Mouse (Mus musculus): ENCODE results near the gene Pkhd1. TPM values are rescaled to one million over a fixed set of nuclear protein-coding genes. Genes with fewer than 3 reads are reported as not detected.
A peak's percentile ranks its signal among the peaks of the same experiment; 100 is the strongest.

Pkhd1 gene
- polyA plus RNA-seq, 1 experiment, result not detected

DNA sequence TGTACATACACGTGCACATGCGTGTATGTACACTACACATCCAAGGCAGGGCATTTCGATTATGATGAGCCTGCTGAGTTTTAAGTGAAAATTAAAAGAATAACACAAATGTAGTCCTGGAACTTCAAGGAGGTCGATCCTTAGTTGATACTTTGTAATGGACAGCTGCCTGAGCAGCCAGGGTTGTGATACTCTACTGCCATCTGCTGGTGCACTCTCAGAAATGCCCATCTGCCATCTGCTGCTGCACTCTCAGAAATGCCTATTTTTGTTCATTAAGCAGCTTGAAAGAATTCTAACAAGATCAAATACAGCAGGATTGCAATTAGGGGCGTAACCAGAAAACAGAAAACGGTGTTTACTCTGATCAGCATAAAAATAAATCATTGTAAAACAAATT lies 63.5 kb downstream of the Pkhd1 start:
- no peak for TF ChIP-seq POLR2A (IDR thresholded peaks at IDR 0.05; ENCODE audit: borderline replicate concordance, control insufficient read depth, low read depth, low read length)
- peak; percentile 29; the same call in 1 of the 2 replicates for TF ChIP-seq CTCF (IDR thresholded peaks at IDR 0.05; ENCODE audit: control insufficient read depth, insufficient read depth, low read length)
- H3K4me1 ChIP-seq (ENCODE audit: control insufficient read depth, insufficient read depth, low read length), result no peaks in the 10 kb centered on the region
- no peak overlapping the region for H3K4me3 ChIP-seq (replicated peaks; ENCODE audit: control insufficient read depth, low read depth, low read length)
- H3K27ac ChIP-seq (ENCODE audit: control insufficient read depth, insufficient read depth, low read depth, low read length, poor library complexity), result no peak overlapping the region
- 29% methylated on average over 6 of the region's 6 CpGs for WGBS

DNA sequence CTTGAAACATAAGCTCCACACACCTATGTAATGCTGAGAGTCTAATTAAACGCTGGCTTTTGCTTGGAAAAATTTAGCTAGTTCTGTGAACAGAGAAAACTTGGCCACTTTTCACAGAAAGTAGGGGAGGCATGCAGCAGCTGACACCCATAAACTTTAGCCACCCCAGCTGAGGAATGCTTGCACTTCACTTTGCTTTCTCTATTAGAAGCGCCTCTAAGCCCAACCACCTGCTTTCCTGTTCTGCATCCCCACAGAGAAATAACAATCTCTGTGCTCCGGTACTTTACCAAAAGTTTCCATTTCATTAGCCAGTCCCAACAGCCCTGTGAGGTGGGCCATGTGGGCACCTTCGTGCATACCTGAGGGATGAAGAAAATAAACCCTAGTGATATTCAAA lies 66.5 kb downstream of the Pkhd1 start:
- TF ChIP-seq POLR2A (IDR thresholded peaks at IDR 0.05; ENCODE audit: borderline replicate concordance, control insufficient read depth, low read depth, low read length), result no peak
- no peak for TF ChIP-seq CTCF (IDR thresholded peaks at IDR 0.05; ENCODE audit: control insufficient read depth, insufficient read depth, low read length)
- no peak overlapping the region for H3K4me3 ChIP-seq (replicated peaks; ENCODE audit: control insufficient read depth, low read depth, low read length)
- no peaks in the 10 kb centered on the region for H3K4me1 ChIP-seq (ENCODE audit: control insufficient read depth, insufficient read depth, low read length)
- no peak overlapping the region for H3K27ac ChIP-seq (ENCODE audit: control insufficient read depth, insufficient read depth, low read depth, low read length, poor library complexity)
- WGBS, result 61% methylated on average over 4 of the region's 4 CpGs

DNA sequence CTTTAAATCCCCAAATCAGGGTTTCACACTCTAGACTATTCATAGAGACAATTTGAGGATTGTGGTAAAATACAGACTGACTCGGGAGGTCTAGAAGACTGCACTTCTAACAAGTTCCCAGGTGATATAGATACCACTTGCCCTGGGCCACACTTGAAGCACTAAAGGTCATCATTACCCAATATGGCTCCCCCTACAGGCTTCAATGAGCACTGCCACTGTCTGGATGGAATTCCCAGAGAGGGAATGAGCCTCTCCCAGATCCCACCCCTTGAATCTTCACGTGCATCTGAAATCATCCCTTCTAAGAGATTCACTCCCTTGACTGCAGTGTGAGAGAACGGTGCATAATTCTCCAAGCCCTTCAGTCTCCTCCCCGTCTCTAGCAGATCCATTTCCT lies 73.3 kb downstream of the Pkhd1 start:
- TF ChIP-seq CTCF (IDR thresholded peaks at IDR 0.05; ENCODE audit: control insufficient read depth, insufficient read depth, low read length) (no peak), POLR2A (IDR thresholded peaks at IDR 0.05; ENCODE audit: borderline replicate concordance, control insufficient read depth, low read depth, low read length) (no peak)
- Histone ChIP-seq H3K4me3 (replicated peaks; ENCODE audit: control insufficient read depth, low read depth, low read length) (no peak overlapping the region), H3K27ac (ENCODE audit: control insufficient read depth, insufficient read depth, low read depth, low read length, poor library complexity) (no peak overlapping the region), H3K4me1 (ENCODE audit: control insufficient read depth, insufficient read depth, low read length) (no peaks in the 10 kb centered on the region)
- 60% methylated on average over 4 of the region's 4 CpGs for WGBS

DNA sequence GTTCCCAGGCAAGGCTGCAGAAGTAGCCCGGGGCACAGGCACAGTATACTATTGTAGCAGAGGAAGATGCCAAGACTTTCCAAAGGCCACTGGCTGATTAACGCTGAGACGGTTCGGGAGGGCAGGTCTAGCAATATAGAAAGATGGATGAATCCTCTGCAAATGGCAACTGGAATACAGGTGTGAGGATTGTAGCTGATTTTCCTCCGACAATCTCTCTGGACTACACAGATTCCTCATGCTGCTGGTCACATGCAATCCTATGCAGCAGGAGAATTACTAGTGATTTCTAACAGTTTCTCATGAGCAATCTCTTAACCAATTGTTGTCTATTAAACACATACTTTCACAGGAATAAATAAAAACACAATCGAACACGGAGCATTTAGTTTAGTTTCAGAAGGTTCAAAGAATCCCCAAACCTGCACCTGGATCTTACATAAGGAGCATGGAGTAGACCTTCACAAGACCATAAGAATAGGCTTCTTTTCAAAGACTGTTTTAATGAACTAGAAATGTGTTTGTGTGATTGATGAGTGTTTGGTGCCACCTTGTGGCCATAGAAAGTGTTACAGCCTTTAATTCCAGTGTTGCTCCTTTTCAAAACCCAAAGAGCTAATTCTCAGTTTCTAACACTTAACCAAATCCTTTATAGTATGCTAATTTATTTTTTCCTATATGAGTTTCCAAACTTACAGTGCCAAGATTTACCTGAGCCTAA lies 104.3 kb downstream of the Pkhd1 start:
- TF ChIP-seq POLR2A (IDR thresholded peaks at IDR 0.05; ENCODE audit: borderline replicate concordance, control insufficient read depth, low read depth, low read length) (no peak), CTCF (IDR thresholded peaks at IDR 0.05; ENCODE audit: control insufficient read depth, insufficient read depth, low read length) (no peak)

DNA sequence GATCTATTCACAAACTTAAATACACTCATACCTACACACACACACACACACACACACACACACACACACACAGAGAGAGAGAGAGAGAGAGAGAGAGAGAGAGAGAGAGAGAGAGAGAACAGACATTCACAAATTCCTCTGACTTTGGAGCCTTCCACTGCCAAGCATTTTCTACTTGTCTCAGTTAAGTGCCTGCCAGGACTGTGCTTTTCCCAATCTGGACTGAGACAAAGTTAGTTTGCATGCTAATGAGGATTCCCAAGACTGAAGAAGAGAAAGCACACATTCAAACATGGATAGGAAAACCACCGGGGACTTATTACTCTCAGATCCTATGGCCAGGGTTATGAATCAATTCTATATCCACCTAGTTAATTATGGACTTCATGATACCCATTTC lies 118.9 kb downstream of the Pkhd1 start:
- Histone ChIP-seq H3K4me3 (replicated peaks; ENCODE audit: control insufficient read depth, low read depth, low read length) (no peak overlapping the region), H3K4me1 (ENCODE audit: control insufficient read depth, insufficient read depth, low read length) (no peaks in the 10 kb centered on the region), H3K27ac (ENCODE audit: control insufficient read depth, insufficient read depth, low read depth, low read length, poor library complexity) (no peak overlapping the region)
- no peak for TF ChIP-seq CTCF (IDR thresholded peaks at IDR 0.05; ENCODE audit: control insufficient read depth, insufficient read depth, low read length)
- no peak for TF ChIP-seq POLR2A (IDR thresholded peaks at IDR 0.05; ENCODE audit: borderline replicate concordance, control insufficient read depth, low read depth, low read length)
- 55% methylated on average over 1 of the region's 1 CpGs for WGBS

More for the DNA sequence above, 104.3 kb downstream of the Pkhd1 start:
- no peak overlapping the region for H3K27ac ChIP-seq (ENCODE audit: control insufficient read depth, insufficient read depth, low read depth, low read length, poor library complexity)
- no peaks in the 10 kb centered on the region for H3K4me1 ChIP-seq (ENCODE audit: control insufficient read depth, insufficient read depth, low read length)
- WGBS, result 70% methylated on average over 7 of the region's 7 CpGs
- no peak overlapping the region for H3K4me3 ChIP-seq (replicated peaks; ENCODE audit: control insufficient read depth, low read depth, low read length)

DNA sequence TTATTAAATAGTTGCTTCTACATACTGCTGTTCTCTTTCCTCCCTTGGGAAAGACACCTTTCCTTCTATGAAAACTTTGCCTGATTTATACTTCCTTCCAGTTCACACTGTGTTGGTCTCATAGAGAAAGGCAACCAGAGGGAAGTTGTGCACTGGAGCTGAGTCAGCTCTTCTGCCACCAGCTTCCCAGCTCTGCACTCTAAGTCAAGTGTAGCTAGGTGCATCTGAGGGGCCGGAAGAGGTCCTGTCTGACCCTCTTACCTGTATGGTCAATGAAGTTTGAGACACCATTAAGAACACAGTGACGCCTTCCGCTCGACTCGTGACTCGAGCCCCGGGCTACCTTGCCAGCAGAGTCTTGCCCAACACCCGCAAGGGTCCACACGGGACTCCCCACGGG lies 131.8 kb downstream of the Pkhd1 start:
- 95% methylated on average over 8 of the region's 10 CpGs for WGBS
- no peak for TF ChIP-seq POLR2A (IDR thresholded peaks at IDR 0.05; ENCODE audit: borderline replicate concordance, control insufficient read depth, low read depth, low read length)
- TF ChIP-seq CTCF (IDR thresholded peaks at IDR 0.05; ENCODE audit: control insufficient read depth, insufficient read depth, low read length), result no peak
- no peaks in the 10 kb centered on the region for H3K4me1 ChIP-seq (ENCODE audit: control insufficient read depth, insufficient read depth, low read length)
- H3K4me3 ChIP-seq (replicated peaks; ENCODE audit: control insufficient read depth, low read depth, low read length), result no peak overlapping the region
- H3K27ac ChIP-seq (ENCODE audit: control insufficient read depth, insufficient read depth, low read depth, low read length, poor library complexity), result no peak overlapping the region

DNA sequence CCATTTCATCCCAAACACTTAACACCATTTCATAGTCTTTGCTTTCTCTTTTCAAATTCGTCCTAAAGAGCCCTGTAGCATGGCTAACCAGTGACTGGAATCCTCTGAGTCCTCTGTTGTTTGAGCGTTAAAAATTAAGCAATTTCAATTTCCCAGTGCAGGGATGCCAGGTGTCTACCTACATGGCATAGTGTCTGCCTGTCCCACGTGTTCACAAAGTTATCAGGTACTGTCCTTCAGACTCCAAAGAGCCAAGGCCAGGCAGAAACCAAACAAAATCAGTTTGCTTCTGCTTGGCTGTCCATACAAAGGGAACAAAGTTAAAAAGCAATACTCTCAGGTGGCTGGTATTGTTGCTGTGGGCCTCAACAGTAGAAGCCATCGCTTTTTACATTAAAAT lies 136.0 kb downstream of the Pkhd1 start:
- 55% methylated on average over 4 of the region's 4 CpGs for WGBS
- no peak overlapping the region for H3K27ac ChIP-seq (ENCODE audit: control insufficient read depth, insufficient read depth, low read depth, low read length, poor library complexity)
- TF ChIP-seq CTCF (IDR thresholded peaks at IDR 0.05; ENCODE audit: control insufficient read depth, insufficient read depth, low read length), result no peak
- TF ChIP-seq POLR2A (IDR thresholded peaks at IDR 0.05; ENCODE audit: borderline replicate concordance, control insufficient read depth, low read depth, low read length), result no peak
- H3K4me1 ChIP-seq (ENCODE audit: control insufficient read depth, insufficient read depth, low read length), result no peaks in the 10 kb centered on the region
- H3K4me3 ChIP-seq (replicated peaks; ENCODE audit: control insufficient read depth, low read depth, low read length), result no peak overlapping the region

DNA sequence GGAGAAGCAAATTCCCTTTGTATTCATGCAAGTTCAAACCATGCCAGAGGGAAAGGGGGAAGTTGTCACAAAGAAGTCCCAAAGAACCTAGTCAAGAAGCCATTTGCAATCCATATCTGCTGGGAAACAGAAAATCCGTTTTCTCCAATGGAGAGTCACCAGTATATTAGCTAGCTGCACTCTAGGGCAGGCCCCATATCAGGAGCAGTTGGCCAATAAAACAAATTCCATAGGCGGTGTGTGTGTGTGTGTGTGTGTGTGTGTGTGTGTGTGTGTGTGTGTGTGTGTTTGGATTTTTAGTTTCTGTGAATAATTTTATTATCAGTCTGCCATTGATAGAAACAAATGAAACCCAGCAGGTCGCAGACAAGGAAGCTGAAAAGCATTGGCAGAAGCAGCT lies 139.2 kb downstream of the Pkhd1 start:
- 72% methylated on average over 3 of the region's 3 CpGs for WGBS
- H3K4me3 ChIP-seq (replicated peaks; ENCODE audit: control insufficient read depth, low read depth, low read length), result no peak overlapping the region
- no peaks in the 10 kb centered on the region for H3K4me1 ChIP-seq (ENCODE audit: control insufficient read depth, insufficient read depth, low read length)
- TF ChIP-seq CTCF (IDR thresholded peaks at IDR 0.05; ENCODE audit: control insufficient read depth, insufficient read depth, low read length) (no peak), POLR2A (IDR thresholded peaks at IDR 0.05; ENCODE audit: borderline replicate concordance, control insufficient read depth, low read depth, low read length) (no peak)
- no peak overlapping the region for H3K27ac ChIP-seq (ENCODE audit: control insufficient read depth, insufficient read depth, low read depth, low read length, poor library complexity)

DNA sequence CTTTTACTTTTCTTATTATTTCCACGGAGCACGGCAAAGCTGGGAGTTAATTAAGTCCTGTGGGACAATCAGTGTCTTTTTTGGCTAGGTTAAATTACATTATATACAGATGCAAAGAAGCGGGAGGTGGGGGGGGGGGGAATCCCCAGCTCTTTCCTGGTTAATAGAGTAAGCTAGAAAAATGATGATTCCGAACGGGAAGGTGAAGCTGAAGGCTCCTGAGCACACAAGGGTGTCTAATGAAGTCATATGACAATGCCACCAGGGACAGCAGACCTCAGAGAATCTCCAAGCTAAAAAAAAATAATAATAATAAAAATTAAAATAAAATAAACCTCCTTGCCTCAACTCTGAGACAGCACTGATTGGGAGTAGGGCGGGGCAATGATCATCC lies 139.6 kb downstream of the Pkhd1 start:
- WGBS, result 28% methylated on average over 6 of the region's 6 CpGs
- no peak overlapping the region for H3K4me3 ChIP-seq (replicated peaks; ENCODE audit: control insufficient read depth, low read depth, low read length)
- TF ChIP-seq CTCF (IDR thresholded peaks at IDR 0.05; ENCODE audit: control insufficient read depth, insufficient read depth, low read length) (no peak), POLR2A (IDR thresholded peaks at IDR 0.05; ENCODE audit: borderline replicate concordance, control insufficient read depth, low read depth, low read length) (no peak)
- H3K4me1 ChIP-seq (ENCODE audit: control insufficient read depth, insufficient read depth, low read length), result no peaks in the 10 kb centered on the region
- no peak overlapping the region for H3K27ac ChIP-seq (ENCODE audit: control insufficient read depth, insufficient read depth, low read depth, low read length, poor library complexity)
